Mouse (Mus musculus) embryonic fibroblast, embryonic 13.5 days (primary cell): ENCODE results near the gene Itga9.

Experiments used
- CTCF ChIP-seq: IDR thresholded peaks from 2 replicates; pipeline ENCODE4 v1.5.1; 2011; ENCODE audit warnings: mild to moderate bottlenecking, control low read depth, low read length, moderate library complexity, borderline replicate concordance; ENCODE audit not compliant: insufficient read depth
- POLR2A ChIP-seq: IDR thresholded peaks from 2 replicates; pipeline ENCODE4 v1.6.1; 2011; ENCODE audit warnings: low read depth, mild to moderate bottlenecking, control low read depth, low read length, moderate library complexity

DNA sequence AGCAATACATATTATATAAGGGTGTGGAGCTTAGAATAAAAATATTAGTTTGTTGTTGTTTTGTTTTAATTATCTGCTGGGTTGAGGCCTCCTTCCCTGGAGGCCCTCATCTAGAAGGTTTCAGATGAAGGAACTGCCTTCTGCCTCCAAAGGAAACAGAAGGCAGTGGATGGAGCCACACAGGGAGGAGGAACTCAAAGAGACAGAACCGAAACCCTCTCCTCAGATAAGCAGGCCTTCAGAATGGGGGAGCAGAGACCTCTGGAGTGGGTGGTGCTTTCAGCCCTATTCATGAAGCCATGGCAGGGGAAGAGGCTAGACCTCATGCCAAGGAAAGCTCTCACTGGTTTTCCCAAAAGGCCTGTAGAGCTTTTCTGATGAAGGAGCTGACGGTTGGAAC is 216.1 kb downstream of the Itga9 start:
- TF ChIP-seq CTCF: no peak
- no peak for TF ChIP-seq POLR2A
